Mouse (Mus musculus): ENCODE data around the gene Pbx2. TPM values are rescaled to one million over a fixed set of nuclear protein-coding genes. Genes with fewer than 3 reads are reported as not detected.

Pbx2 gene
- polyA plus RNA-seq, 1 experiment, result 21.6 TPM

DNA sequence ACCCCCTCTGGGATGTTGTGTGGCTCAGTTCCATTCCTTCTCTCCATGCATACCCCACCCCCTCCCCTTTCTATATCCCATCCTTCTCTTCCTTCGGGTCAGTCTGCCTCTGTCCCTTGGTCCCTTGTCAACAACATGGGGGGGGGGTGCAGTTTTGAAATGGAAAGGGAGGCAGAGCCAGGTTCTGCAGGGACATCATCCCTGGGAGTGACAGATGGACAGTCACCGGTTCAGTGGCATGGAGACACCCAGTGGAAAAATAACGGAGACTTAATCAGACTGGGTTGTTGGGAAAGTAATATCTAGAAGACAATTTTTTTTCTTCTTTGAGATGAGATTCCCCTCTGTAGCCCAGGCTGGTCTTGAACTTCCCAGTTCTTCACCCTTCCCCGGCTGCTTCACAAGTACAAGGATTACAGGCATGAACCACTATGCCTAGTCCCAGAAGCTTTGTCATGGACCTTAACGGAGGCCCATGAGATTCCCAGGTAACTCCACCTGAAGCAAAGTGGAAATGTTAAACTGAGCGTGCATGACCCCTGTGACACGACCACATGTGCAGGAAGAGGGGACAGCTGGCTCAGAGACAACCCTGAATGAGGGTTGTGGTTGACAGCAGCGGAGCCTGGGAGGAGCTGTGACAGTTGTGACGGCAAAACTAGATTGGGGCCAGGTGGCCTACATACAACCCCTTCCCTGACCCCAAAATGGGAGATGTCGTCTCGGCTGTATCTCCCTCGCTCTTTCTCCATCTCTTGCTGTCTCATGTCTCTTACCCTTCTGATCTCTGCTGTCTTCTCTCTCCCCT lies 38.9 kb downstream of the Pbx2 start:
- Histone ChIP-seq H3K36me3 (ENCODE audit: control insufficient read depth, insufficient read depth) (no peaks in the 10 kb centered on the region), H3K79me2 (ENCODE audit: control insufficient read depth, insufficient read depth) (no peaks in the 10 kb centered on the region), H3K27me3 (ENCODE audit: control insufficient read depth, insufficient read depth, insufficient read length) (peaks cover 45% of the 10 kb centered on the region), H3ac (ENCODE audit: control insufficient read depth, insufficient read length) (no peak overlapping the region), H3K4me3 (no peak overlapping the region), H3K4me2 (ENCODE audit: low read depth) (no peak overlapping the region)
- TF ChIP-seq POLR2A (IDR thresholded peaks at IDR 0.05; ENCODE audit: insufficient read length, low read depth) (no peak), CEBPB (IDR thresholded peaks at IDR 0.05; ENCODE audit: insufficient read depth, poor library complexity, severe bottlenecking) (no peak), REST (IDR thresholded peaks at IDR 0.05; ENCODE audit: insufficient read depth, insufficient read length) (no peak), SRF (IDR thresholded peaks at IDR 0.05; ENCODE audit: control insufficient read depth, insufficient read length, low read depth) (no peak)

DNA sequence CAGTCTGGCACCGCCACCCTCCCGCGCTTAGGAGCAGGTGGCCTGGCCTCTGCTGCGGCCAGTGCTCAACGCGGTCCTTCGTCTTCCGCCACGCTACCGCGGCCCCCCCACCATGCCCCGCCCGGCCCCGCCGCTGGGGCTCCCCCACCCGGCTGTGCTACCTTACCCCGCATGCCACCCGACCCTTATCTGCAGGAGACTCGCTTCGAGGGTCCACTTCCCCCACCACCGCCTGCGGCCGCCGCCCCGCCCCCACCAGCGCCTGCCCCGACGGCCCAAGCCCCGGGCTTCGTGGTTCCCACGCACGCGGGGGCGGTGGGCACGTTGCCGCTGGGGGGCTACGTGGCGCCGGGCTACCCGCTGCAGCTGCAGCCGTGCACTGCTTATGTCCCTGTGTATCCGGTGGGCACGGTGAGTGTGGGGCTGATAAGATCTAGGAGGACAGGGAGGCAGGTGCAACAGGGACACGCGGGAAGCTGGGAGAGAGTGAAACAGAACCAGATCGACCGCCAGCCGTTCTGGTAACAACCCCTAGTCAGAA lies 39.8 kb downstream of the Pbx2 start:
- no peaks in the 10 kb centered on the region for H3K79me2 ChIP-seq (ENCODE audit: control insufficient read depth, insufficient read depth)
- no peak overlapping the region for H3K4me2 ChIP-seq (ENCODE audit: low read depth)
- peak in 1 of 3 experiments; percentile 1 for TF ChIP-seq MYOD1 (IDR thresholded peaks at IDR 0.05; ENCODE audit: control insufficient read depth in 1 of 3, insufficient read length in 2 of 3, low read depth in 2 of 3)
- no peak for TF ChIP-seq POLR2AphosphoS2 (IDR thresholded peaks at IDR 0.05; ENCODE audit: insufficient read length, low read depth)
- no peak for TF ChIP-seq REST (IDR thresholded peaks at IDR 0.05; ENCODE audit: insufficient read depth, insufficient read length)
- no peak for TF ChIP-seq E2F4 (IDR thresholded peaks at IDR 0.05; ENCODE audit: insufficient read depth)
- no peaks in the 10 kb centered on the region for H3K36me3 ChIP-seq (ENCODE audit: control insufficient read depth, insufficient read depth)
- H3K27me3 ChIP-seq (ENCODE audit: control insufficient read depth, insufficient read depth, insufficient read length), result peaks cover 45% of the 10 kb centered on the region
- no peak overlapping the region for H3K4me3 ChIP-seq
- H3ac ChIP-seq (ENCODE audit: control insufficient read depth, insufficient read length), result no peak overlapping the region

DNA sequence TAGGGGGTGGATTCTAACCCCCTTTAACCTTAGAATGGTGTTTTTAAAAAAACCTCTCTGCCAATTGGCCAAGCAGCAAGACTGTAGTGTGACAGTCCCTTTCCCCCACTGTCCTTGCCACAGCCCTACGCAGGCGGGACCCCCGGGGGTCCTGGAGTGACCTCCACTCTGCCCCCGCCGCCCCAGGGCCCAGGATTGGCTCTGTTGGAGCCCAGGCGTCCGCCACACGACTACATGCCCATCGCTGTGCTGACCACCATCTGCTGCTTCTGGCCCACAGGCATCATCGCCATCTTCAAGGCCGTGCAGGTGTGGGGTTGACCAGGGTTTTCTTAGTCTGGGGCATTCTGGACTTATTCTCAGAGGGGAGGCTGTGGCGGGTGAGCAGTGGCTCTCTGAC lies 40.6 kb downstream of the Pbx2 start:
- Histone ChIP-seq H3K4me3 (no peak overlapping the region), H3K79me2 (ENCODE audit: control insufficient read depth, insufficient read depth) (no peaks in the 10 kb centered on the region), H3K36me3 (ENCODE audit: control insufficient read depth, insufficient read depth) (no peaks in the 10 kb centered on the region), H3K27me3 (ENCODE audit: control insufficient read depth, insufficient read depth, insufficient read length) (peaks cover 45% of the 10 kb centered on the region), H3K4me2 (ENCODE audit: low read depth) (no peak overlapping the region), H3ac (ENCODE audit: control insufficient read depth, insufficient read length) (no peak overlapping the region)
- TF ChIP-seq E2F4 (IDR thresholded peaks at IDR 0.05; ENCODE audit: insufficient read depth) (no peak), MAX (IDR thresholded peaks at IDR 0.05; ENCODE audit: low read depth) (no peak), POLR2A (IDR thresholded peaks at IDR 0.05; ENCODE audit: insufficient read length, low read depth) (no peak), POLR2AphosphoS2 (IDR thresholded peaks at IDR 0.05; ENCODE audit: insufficient read length, low read depth) (no peak), SRF (IDR thresholded peaks at IDR 0.05; ENCODE audit: control insufficient read depth, insufficient read length, low read depth) (no peak), TCF3 (IDR thresholded peaks at IDR 0.05; ENCODE audit: insufficient read length, low read depth) (no peak), MYOG (IDR thresholded peaks at IDR 0.05; ENCODE audit: control insufficient read depth in 1 of 3, insufficient read depth in 1 of 3, insufficient read length in 2 of 3, low read depth in 2 of 3) (no peak), USF1 (IDR thresholded peaks at IDR 0.05; ENCODE audit: low read depth) (no peak), MYOD1 (IDR thresholded peaks at IDR 0.05; ENCODE audit: control insufficient read depth in 1 of 3, insufficient read length in 2 of 3, low read depth in 2 of 3) (no peak), CEBPB (IDR thresholded peaks at IDR 0.05; ENCODE audit: insufficient read depth, poor library complexity, severe bottlenecking) (no peak), TCF12 (IDR thresholded peaks at IDR 0.05; ENCODE audit: insufficient read depth, poor library complexity, severe bottlenecking) (no peak), REST (IDR thresholded peaks at IDR 0.05; ENCODE audit: insufficient read depth, insufficient read length) (no peak)

DNA sequence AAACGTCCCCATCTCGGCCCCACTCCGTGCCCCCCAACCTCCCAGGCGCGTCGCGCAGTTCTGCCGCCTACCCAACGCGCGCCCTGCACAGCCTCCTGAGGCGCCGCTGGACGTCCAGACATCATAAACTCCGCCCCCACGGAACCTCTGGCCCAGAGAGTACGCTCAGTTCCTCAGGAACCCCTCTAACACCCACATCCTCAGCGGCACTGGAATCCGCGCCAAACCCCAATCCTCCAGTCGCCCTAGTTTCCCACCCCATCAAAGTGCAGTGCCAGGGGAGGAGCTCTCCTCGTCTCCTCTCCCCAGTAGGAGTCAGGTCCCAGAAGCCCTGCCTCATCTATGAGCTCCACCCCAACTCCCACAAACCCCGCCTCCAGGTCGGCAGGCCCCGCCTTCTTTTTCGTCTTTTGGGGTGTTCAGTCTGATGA lies 41.2 kb downstream of the Pbx2 start:
- H3K4me2 ChIP-seq (ENCODE audit: low read depth), result no peak overlapping the region
- H3K79me2 ChIP-seq (ENCODE audit: control insufficient read depth, insufficient read depth), result no peaks in the 10 kb centered on the region
- H3ac ChIP-seq (ENCODE audit: control insufficient read depth, insufficient read length), result no peak overlapping the region
- H3K36me3 ChIP-seq (ENCODE audit: control insufficient read depth, insufficient read depth), result no peaks in the 10 kb centered on the region
- H3K27me3 ChIP-seq (ENCODE audit: control insufficient read depth, insufficient read depth, insufficient read length), result peaks cover 45% of the 10 kb centered on the region
- TF ChIP-seq USF1 (IDR thresholded peaks at IDR 0.05; ENCODE audit: low read depth) (no peak), TCF12 (IDR thresholded peaks at IDR 0.05; ENCODE audit: insufficient read depth, poor library complexity, severe bottlenecking) (no peak), TCF3 (IDR thresholded peaks at IDR 0.05; ENCODE audit: insufficient read length, low read depth) (no peak), REST (IDR thresholded peaks at IDR 0.05; ENCODE audit: insufficient read depth, insufficient read length) (no peak), CEBPB (IDR thresholded peaks at IDR 0.05; ENCODE audit: insufficient read depth, poor library complexity, severe bottlenecking) (no peak), POLR2A (IDR thresholded peaks at IDR 0.05; ENCODE audit: insufficient read length, low read depth) (no peak), SRF (IDR thresholded peaks at IDR 0.05; ENCODE audit: control insufficient read depth, insufficient read length, low read depth) (no peak), POLR2AphosphoS2 (IDR thresholded peaks at IDR 0.05; ENCODE audit: insufficient read length, low read depth) (no peak), E2F4 (IDR thresholded peaks at IDR 0.05; ENCODE audit: insufficient read depth) (no peak), MYOD1 (IDR thresholded peaks at IDR 0.05; ENCODE audit: control insufficient read depth in 1 of 3, insufficient read length in 2 of 3, low read depth in 2 of 3) (no peak), MYOG (IDR thresholded peaks at IDR 0.05; ENCODE audit: control insufficient read depth in 1 of 3, insufficient read depth in 1 of 3, insufficient read length in 2 of 3, low read depth in 2 of 3) (no peak)
- H3K4me3 ChIP-seq, result no peak overlapping the region

DNA sequence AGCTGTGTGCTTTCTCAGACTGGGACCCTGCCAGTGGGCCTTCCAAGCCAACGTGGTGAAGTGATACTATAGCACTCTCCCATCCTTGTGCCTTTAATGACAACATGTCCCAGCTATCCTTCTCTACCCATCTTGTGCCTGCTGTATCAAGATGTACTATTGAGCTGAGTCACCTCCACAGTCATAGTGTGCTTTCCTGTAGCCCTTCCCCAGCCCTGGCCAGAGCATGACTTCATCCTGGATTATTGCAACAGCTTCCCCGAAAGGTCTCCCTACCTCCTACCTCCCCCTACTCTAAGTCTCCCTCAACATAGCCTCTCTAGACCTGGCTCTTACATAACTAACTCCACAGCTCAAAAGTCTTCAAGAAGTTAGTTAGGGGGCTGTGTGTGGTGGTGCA lies 44.6 kb downstream of the Pbx2 start:
- TF ChIP-seq POLR2AphosphoS2 (IDR thresholded peaks at IDR 0.05; ENCODE audit: insufficient read length, low read depth) (no peak), CEBPB (IDR thresholded peaks at IDR 0.05; ENCODE audit: insufficient read depth, poor library complexity, severe bottlenecking) (0 out of 2 replicates have a peak, but pooled peaks have one; percentile 15)
- H3K27me3 ChIP-seq (ENCODE audit: control insufficient read depth, insufficient read depth, insufficient read length), result peaks cover 36% of the 10 kb centered on the region

More for the DNA sequence above, 44.6 kb downstream of the Pbx2 start:
- no peak overlapping the region for H3ac ChIP-seq (ENCODE audit: control insufficient read depth, insufficient read length)
- no peaks in the 10 kb centered on the region for H3K36me3 ChIP-seq (ENCODE audit: control insufficient read depth, insufficient read depth)
- H3K4me3 ChIP-seq, result no peak overlapping the region
- no peaks in the 10 kb centered on the region for H3K79me2 ChIP-seq (ENCODE audit: control insufficient read depth, insufficient read depth)
- no peak overlapping the region for H3K4me2 ChIP-seq (ENCODE audit: low read depth)

Data from myocyte (in vitro differentiated cells).